Mouse (Mus musculus) regulatory T cell (primary cell): ENCODE measurements at regions not wholly inside any gene's neighbourhood (a gene's known extent, or its start where the extent isn't known, plus 50 kb on each side); places are given as distances from the start of the nearest gene placed in this dataset.

ENCODE experiments used
- in situ Hi-C: fragments of 300-600 bp; cut with MboI, MseI; formaldehyde crosslinking; loops from one replicate; pipeline ENCODE4 v1.15.1; 2025; ENCODE audit warnings: high pct_unique_total_duplicates

GRCm38 (mm10) chr10:97778531-97778930 lies 52.0 kb upstream of the C030005K15Rik start:
- in situ Hi-C loops = no loop called here

GRCm38 (mm10) chr10:97779335-97779734 lies 52.8 kb upstream of the C030005K15Rik start:
- in situ Hi-C loops = no loop called here

- in situ Hi-C loops = no loop called here
These were observed 67.2 kb upstream of the C030005K15Rik start for GRCm38 (mm10) chr10:97793804-97794203.

- in situ Hi-C loops = no loop called here
These were observed 75.1 kb upstream of the C030005K15Rik start for GRCm38 (mm10) chr10:97801448-97802265.

GRCm38 (mm10) chr10:97807947-97808346 lies 81.4 kb upstream of the C030005K15Rik start:
- in situ Hi-C loops = no loop called here

- in situ Hi-C loops = no loop called here
These were observed 116.0 kb upstream of the C030005K15Rik start for GRCm38 (mm10) chr10:97842574-97842973.

GRCm38 (mm10) chr10:97851487-97851886 lies 124.9 kb upstream of the C030005K15Rik start:
- in situ Hi-C loops = no loop called here

GRCm38 (mm10) chr10:97877088-97877487 lies 150.5 kb upstream of the C030005K15Rik start:
- in situ Hi-C loops = no loop called here

- in situ Hi-C loops = no loop called here
These were observed 159.5 kb upstream of the C030005K15Rik start for GRCm38 (mm10) chr10:97886049-97886448.

GRCm38 (mm10) chr10:97905793-97906192 lies 179.2 kb upstream of the C030005K15Rik start:
- in situ Hi-C loops = no loop called here

- in situ Hi-C loops = no loop called here
These were observed 199.0 kb upstream of the C030005K15Rik start for GRCm38 (mm10) chr10:97925568-97925967.

- in situ Hi-C loops = no loop called here
These were observed 213.8 kb upstream of the C030005K15Rik start for GRCm38 (mm10) chr10:97940345-97940744.

- in situ Hi-C loops = no loop called here
These were observed 239.3 kb upstream of the C030005K15Rik start for GRCm38 (mm10) chr10:97965881-97966280.

GRCm38 (mm10) chr10:97966931-97967330 lies 240.4 kb upstream of the C030005K15Rik start:
- in situ Hi-C loops = no loop called here

GRCm38 (mm10) chr10:98007037-98007436 lies 280.5 kb upstream of the C030005K15Rik start:
- in situ Hi-C loops = no loop called here

GRCm38 (mm10) chr10:98008355-98008754 lies 281.8 kb upstream of the C030005K15Rik start:
- in situ Hi-C loops = no loop called here

GRCm38 (mm10) chr10:98012916-98013315 lies 286.4 kb upstream of the C030005K15Rik start:
- in situ Hi-C loops = no loop called here

GRCm38 (mm10) chr10:98014985-98015902 lies 288.7 kb upstream of the C030005K15Rik start:
- in situ Hi-C loops = no loop called here

- in situ Hi-C loops = no loop called here
These were observed 290.2 kb upstream of the C030005K15Rik start for GRCm38 (mm10) chr10:98016596-98017304.

GRCm38 (mm10) chr10:98029124-98029523 lies 302.6 kb upstream of the C030005K15Rik start:
- in situ Hi-C loops = no loop called here

- in situ Hi-C loops = no loop called here
These were observed 303.1 kb upstream of the C030005K15Rik start for GRCm38 (mm10) chr10:98029621-98030020.

GRCm38 (mm10) chr10:98032661-98033060 lies 306.1 kb upstream of the C030005K15Rik start:
- in situ Hi-C loops = no loop called here
